Mouse (Mus musculus) myocyte (in vitro differentiated cells): ENCODE data around the gene Gcgr.

Experiments used
- CEBPB ChIP-seq: IDR thresholded peaks from 2 replicates; pipeline ENCODE4 v1.6.1; 2011; ENCODE audit warnings: mild to moderate bottlenecking, moderate library complexity; ENCODE audit not compliant: poor library complexity, insufficient read depth, severe bottlenecking
- E2F4 ChIP-seq: IDR thresholded peaks from one replicate; pipeline ENCODE4 v1.6.1; 2011; ENCODE audit warnings: mild to moderate bottlenecking, control low read depth, moderate library complexity; ENCODE audit not compliant: insufficient read depth
- MAX ChIP-seq: IDR thresholded peaks from one replicate; pipeline ENCODE4 v1.6.1; 2011; ENCODE audit warnings: low read depth, mild to moderate bottlenecking, control low read depth
- MYOD1 ChIP-seq, 3 experiments: IDR thresholded peaks; one replicate each; pipeline ENCODE4 v1.6.1; 2011; ENCODE audit warnings: control low read depth in 2 of 3, low read depth in 2 of 3, mild to moderate bottlenecking in 2 of 3, moderate library complexity in 1 of 3; ENCODE audit not compliant: insufficient read length in 2 of 3, control insufficient read depth in 1 of 3
- MYOG ChIP-seq, 3 experiments: IDR thresholded peaks; one replicate each; pipeline ENCODE4 v1.6.1; 2011; ENCODE audit warnings: control low read depth in 2 of 3, low read depth in 2 of 3, mild to moderate bottlenecking in 2 of 3; ENCODE audit not compliant: insufficient read length in 2 of 3, control insufficient read depth in 1 of 3, insufficient read depth in 1 of 3
- POLR2A ChIP-seq: IDR thresholded peaks from one replicate; pipeline ENCODE4 v1.6.1; 2011; ENCODE audit warnings: low read depth, mild to moderate bottlenecking, control low read depth, moderate library complexity; ENCODE audit not compliant: insufficient read length
- POLR2AphosphoS2 ChIP-seq: IDR thresholded peaks from one replicate; pipeline ENCODE4 v1.6.1; 2011; ENCODE audit warnings: low read depth, control low read depth; ENCODE audit not compliant: insufficient read length
- USF1 ChIP-seq: IDR thresholded peaks from one replicate; pipeline ENCODE4 v1.6.1; 2011; ENCODE audit warnings: low read depth, mild to moderate bottlenecking, control low read depth, moderate library complexity

GRCm38 (mm10) chr11:120541907-120542306, 11.4 kb downstream of the Gcgr start:
- TF ChIP-seq POLR2AphosphoS2 (peak; percentile 78), POLR2A (no peak), E2F4 (no peak), MAX (no peak), MYOD1 (IDR thresholded peaks at IDR 0.05; ENCODE audit: control insufficient read depth in 1 of 3, insufficient read length in 2 of 3, low read depth in 2 of 3) (no peak), MYOG (IDR thresholded peaks at IDR 0.05; ENCODE audit: control insufficient read depth in 1 of 3, insufficient read depth in 1 of 3, insufficient read length in 2 of 3, low read depth in 2 of 3) (no peak), CEBPB (no peak), USF1 (no peak)
